Mouse (Mus musculus): Measurements from ENCODE around the gene Gm1113.

Gene Gm1113

DNA sequence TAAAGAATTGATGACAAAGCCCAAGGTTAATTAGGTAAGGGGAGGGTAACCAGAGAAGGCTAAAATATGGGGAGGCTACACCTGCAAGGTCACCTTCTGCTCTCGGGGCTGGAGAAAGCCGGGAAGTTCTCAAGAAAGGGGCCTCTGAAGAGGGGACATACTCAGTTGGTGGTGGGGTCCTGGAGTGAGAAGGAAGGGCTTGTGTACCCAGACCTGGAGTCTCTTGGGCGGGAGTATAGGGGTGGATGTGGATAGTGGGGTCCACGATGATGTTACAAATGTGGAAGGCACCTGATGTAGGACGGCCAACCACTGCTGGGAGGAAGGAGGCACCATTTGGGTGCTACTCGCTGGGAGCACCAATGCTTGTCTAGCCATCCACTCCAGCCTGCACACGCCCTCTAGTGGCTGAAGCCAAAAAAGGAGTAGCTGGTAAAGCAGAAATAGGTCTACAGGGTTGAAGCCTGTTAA lies 5.9 kb upstream of the Gm1113 start:
- peak; percentile 73 for DNase-seq

DNA sequence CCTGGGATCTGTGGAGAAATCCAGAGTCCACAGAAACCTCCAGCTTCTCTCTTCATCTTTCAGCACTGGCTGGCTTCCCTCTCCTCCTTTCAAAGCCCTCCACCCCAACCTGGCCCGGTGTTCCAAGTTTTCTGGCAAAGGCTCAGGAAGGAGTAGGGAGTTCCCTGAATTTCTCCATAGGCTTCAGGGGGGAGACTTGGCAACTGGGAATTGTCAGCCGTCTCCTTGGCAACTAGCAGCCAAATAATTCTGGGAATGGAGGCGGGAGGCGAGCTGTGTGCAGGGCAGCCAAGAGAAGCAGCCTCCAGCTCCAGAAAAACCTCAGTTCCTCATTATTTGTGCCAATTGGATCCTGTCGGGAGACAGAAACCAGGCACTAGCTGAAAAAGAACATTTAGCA lies 5.5 kb upstream of the Gm1113 start:
- DNase-seq, result peak; percentile 35

DNA sequence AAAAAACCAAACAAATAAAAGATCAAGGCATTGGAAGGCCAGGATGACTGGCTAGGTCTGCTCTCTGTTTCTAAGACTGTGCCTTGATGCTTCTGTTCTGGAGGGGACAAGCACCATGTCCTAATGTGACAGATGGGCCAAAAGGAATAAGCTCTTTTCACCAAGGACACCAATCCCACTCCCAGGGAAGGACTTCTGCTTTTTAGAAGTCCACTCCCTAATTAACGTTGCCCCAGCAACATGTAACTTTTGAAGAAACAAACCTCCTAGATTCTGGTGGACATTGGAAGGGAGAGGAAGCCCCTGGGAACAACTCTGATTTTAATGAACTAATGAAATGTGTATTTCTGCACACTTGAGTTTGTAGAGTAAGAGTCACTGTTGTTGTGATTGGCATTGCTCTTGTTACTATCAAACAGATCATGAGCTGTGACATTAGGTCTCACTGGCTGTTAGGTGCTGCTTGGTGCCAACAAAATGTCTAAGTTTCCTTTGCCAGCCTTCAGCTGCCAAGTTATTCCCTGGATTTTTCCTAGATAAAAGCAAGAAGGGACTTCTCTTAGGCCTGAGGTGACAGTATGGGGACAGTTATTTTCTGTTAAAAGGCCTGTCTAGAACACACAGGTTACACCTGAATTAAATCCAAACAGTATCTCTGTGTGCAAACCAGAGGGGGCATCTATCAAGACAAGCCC lies 4.9 kb upstream of the Gm1113 start:
- DNase-seq, result no peak

DNA sequence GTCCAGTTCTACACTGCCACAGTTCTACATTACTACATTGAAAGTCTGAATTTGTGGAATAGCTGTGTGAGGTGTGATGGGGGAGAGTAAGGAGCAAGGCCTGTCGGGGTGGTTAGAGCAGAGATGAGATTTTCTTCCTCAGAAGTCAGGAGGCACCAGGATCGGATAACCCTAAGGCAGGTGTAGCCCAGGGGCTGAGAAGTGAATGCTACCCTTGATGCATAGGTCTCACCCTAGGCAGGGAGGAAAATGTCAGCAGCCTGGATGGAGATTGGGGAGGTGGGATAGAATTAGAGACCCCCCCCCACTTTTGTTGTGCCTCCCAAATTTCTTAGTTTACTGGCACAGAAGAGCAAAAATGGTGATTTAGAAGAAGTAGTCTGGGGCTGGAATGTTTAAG lies 4.2 kb upstream of the Gm1113 start:
- no peak for DNase-seq

DNA sequence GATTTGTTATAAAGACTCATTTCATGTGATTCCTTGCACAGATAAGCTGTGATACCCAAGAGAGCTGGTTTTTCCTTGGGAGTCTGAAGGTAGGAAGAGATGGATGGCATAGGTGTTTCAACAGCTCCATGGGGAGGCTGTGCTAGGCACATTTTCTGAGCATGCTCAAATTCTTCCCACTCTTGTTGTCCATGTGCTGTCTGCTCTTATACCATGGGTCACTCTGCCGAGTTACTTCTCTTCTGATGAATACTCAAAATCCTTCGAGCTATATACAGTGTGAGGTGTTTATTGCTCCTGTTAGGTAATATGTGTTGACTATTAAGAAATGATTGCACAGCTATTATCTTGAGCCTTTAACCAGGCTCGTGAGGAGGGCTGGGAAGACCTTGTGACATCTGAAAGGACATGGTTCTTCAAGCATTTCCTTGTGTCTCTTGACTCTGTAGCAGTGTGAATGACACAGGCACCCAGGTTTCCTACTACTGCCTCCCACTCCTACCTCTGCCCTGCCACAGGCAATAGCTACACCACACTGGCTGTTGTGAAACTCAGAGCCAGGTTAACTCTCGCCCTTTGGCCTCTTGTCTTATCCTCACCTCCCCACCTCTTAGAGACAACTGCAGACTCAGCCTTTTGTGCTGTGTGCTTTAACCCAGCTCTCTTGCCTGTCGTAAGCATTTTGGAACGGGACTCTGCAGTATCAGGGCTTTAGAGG lies 2.7 kb upstream of the Gm1113 start:
- no peak for DNase-seq

DNA sequence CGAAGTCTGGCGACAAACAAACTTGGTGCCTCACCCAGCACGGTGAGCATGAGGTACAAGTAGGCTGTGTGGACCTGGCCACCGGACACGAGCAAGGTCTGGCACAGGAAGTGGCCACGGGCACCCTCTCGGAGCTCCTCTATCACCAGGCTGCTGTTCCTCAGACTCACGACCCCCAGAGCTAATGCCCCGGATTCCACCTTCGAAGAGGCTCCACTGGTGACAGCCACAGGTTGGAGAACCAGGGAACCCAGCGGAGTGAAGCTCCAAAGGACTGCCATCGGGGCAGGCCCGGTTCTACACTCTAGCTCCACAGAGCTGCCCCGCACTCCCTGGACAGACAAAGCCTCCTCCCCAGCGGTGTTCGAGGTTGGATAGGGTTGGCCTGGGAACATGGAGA lies 1.4 kb downstream of the Gm1113 start:
- no peak for DNase-seq

DNA sequence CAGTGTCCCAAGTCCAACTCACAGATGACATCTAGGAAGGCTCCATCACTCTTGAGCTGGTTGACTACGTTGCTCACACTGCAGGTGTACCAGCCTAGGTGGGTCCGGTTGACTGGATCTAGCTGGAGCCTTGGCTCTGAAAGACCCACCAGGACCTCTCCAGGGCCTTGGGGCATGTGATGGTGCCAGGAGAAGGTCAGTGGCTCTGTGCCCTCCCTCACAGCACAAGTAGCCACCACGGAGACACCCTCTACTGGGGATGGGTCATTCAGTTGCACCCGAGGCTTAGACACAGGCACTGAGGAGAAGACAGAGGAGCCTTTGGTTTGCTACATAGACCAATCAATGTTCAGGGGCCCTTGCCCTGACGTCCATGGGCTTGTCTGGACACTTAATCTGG lies 1.9 kb downstream of the Gm1113 start:
- DNase-seq, result no peak

DNA sequence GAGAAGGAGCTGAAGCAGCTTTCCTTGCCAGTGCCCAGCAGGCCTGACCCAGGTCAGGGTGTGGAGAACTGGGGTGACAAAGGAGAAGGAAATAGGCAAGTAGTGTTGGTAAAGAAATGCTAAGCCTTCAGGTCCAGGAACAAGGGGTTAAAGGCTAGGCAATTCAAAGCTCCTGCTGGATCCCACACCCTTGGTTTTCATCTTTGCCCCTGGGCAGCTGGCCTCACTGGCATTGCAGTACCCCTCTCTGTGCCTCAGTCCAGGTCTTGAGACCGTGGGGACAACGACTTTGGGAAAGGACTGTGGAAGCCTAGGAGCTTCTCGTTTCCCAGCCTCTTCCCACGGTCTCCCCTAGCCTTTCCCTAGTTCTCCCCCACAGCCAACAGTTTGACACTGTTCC lies 4.2 kb downstream of the Gm1113 start:
- no peak for DNase-seq

DNA sequence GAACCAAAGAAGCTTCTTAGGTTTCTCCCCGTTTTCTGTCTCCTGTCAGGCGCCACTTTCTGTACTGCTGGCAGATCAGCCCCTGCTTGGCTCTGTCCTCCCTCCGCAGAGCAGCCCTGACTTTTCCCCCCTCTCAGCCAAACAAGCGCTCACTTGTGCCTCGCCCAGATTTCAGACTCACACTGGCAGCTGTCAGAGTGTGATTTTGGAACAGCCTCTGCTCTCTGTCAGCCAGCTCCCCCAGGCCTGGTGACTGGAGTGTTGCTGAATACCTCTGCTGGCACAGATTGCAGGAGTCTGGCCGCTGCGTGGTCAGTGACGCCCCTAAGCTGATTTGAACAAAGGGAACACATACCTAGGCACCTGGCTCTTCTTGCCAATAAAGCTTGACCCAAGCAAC lies 9.8 kb downstream of the Gm1113 start:
- peak; percentile 34 for DNase-seq

DNA sequence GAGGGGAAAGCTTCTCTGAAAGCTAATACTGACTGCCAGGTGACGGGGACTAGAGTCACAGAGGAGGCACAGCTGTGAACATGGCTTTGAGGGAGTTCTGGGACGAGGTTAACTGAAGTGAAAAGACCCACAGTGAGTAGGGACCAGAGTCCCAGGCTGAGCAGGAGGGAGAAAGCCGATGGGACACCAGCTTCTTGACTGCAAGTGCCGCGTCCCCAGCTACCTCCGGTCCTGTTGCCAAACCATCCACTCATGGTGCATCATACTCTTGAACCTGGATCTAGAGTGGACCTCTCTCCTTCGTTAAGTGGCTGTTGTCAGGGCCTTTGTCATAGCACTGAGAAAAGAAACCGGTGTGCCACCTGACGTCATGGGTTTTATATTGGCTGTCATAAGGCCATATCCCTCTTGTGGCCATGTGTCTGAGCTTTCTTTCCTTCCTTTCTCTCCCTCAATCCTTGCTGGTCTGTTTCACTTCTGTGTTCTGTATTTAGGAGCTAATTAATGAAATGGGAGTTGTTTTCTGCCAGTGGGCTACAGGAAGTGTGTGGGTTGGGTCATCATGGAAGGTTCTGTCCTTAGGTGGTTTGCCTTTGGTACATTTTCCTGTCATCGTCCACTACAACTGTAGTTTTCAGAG lies 15.6 kb downstream of the Gm1113 start:
- no peak for DNase-seq

DNA sequence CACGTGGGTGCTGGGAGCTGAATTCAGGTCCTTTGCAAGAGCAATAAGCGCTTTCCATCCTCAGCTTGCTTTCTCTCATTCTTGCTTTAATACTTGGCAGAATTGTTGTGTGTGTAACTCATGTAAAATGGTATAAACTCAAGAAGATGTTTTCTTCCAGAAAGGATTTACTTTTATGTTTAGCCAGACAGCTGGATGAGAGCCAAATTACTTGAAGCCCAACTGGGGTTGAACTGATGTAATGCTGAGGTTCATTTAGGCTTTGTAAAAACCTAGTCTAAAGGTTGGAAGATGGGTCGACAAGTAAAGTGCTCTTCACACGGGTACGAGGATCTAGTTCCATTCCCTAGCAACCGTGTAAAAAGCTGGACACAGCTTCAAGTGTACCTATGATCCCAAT lies 18.1 kb downstream of the Gm1113 start:
- no peak for DNase-seq

DNA sequence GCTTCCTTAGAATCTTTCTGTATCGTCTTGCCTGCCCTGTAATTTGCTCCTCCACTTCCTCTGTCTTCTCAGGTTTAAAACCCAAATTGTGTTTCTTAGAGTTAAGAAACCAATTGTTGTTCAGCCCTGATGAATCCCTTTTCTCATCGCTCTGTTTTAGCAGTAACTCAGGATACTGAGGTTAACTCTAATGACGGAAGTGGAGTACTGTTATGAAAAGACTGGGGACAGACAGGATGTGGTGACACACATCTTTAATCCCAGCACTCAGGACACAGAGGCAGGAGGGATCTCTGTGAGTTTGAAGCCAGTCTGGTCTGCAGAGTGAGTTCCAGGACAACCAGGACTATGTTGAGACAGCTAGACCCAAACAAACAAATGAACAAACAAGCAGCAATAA lies 22.6 kb downstream of the Gm1113 start:
- no peak for DNase-seq

DNA sequence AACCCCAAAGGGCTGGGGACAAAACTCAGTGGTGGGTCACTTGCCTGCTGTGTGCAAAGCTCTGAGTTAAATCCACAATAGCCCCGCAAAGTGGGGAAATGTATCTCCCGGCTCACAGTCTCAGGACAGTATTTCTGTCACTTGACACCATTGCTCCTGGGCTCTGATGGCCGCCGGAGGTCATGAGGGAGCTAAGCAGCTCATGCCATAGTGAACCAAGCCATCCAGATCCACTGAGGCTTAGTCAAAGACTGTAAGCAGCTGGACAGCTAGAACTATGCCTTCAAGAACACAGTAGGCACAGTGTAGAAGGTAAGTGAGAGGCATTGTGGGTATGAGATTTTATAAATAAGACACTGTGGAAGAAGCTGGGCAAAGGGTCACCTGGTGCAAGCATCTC lies 23.1 kb downstream of the Gm1113 start:
- DNase-seq, result no peak

DNA sequence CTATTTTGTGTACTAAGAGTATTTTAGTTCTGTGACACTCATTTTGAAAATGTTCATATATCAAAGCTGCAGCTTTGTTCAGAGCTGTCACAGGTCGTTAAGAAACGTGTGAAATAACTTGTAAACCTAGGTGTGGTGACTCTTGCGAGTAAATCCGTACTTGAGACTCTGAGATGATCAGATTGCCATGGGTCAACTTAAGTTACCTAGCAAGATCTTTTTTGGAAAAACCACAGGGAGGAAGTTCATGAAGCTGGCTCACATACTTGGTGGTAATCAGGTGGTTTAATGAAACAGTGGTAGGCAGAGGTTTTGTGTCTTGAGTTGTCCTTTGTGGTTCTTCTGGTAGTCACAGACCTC lies 24.4 kb downstream of the Gm1113 start:
- no peak for DNase-seq

DNA sequence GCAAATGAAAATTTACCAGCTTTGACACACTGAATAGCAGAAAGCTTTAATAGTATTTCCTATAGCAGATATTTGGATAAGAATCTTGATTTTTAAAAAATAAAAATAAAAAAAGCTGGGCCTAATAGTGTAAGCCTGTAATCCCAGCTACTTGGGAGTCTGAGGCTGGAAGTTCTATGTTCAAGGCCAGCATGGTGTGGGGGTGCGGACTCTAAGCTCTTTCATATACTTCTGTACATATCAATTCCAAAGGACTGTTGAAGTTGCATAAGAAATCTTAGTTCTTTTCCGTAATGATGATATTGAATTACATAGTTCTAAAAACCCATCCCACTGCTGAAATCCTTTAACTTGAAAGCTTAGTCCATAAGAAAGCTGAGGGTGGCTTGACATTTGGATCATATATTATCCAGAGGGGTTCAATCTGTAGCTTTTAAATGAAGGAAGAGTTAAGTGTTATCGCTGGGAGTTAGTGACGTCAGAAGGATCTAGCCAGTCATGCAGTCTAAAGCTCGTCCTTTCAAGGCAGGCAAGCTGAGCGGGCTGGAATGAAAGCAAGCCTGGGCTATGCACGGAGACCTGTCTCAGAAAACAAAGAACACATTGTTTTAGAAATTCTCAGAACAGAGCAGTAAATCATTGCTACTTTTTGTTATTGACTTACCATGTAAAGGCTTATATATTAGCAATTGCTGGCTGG lies 24.9 kb downstream of the Gm1113 start:
- no peak for DNase-seq

DNA sequence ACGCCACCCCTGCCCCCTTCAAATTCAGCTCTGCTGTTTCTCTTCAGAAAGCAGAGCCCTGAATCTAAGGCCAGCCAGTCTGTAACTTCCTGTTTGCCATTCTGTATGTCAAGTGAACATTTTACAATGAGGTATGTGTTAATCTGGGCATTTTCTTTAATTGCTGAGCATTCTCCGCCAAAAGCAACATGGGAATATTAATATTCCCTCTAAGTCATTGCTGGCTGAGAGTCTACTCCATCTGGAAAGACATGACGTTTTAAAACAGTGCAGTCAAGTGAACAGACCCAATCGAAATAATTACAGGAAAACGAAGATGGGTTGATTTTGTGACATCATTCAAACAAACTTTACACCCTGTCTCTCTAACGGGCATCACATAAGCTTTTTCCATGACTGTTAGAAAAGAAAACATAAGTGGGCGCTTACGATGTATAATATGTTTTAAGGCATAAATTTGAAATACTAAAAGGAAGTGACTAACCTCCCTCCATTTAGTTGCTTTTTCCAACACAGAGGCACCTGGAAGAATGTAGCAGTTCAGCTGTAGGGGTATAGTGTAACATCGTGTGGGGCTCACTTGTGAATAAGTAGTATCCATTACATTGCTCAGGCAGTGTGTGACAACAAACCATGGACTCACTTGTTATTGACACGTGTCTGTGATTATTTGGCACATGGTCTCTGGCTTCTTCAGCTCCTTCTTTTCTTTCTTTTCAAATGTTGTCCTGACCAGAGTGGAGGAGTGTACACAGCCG lies 26.8 kb downstream of the Gm1113 start:
- DNase-seq, result no peak

DNA sequence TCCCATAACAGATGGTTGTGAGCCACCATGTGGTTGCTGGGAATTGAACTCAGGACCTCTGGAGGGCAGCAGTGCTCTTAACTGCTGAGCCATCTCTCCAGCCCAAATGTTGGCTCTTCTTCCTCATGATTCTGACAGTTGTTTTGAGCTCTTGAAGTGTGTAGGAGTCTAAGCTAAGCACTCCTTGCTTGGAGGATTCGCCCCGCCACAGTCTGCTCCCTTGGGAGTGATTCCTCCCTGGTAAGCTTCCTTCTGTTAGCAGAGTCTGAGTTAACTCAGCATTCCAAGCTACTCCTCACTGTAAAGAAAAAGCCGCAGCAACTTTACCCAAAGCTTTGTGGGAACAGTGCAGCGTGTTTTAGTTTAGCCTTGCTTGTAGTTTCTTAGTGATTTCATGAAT lies 29.6 kb downstream of the Gm1113 start:
- no peak for DNase-seq

DNA sequence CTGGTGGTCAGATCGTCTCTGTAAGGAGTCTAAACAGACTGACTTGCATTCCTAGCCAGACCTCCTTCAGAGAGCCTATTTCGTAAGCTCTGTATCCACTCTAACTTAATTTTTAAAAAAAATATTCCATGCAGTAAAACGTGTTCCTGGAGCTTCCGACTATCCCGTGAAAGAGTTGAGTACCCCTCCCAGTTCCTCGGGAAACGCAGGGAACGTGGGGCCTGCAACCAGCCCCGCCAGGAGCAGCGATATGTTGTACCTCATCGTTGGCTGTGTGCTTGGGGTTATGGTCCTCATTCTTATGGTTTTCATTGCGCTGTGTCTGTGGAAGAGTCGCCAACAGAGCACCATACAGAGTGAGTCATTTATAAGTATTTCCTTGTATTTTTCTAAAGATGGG lies 31.5 kb downstream of the Gm1113 start:
- DNase-seq, result no peak

DNA sequence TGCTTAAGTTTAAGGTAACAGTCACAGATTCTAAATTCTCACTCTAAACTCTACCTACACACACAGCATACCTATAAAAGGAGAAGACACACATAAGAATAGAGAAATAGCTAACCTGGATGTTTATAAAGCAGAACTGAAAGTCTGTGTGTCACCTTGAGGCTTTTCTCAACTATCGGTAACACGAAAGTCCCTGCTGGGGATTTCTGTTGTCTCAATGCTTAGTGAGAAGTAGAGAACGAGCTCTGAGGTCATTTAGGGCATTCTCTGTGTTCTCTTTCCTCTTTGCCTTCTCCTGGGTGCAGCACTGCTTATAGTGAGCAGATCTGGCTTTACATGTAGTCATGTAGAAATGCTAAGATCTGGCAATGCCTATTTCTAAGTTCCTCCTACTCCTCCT lies 34.1 kb downstream of the Gm1113 start:
- DNase-seq, result no peak

DNA sequence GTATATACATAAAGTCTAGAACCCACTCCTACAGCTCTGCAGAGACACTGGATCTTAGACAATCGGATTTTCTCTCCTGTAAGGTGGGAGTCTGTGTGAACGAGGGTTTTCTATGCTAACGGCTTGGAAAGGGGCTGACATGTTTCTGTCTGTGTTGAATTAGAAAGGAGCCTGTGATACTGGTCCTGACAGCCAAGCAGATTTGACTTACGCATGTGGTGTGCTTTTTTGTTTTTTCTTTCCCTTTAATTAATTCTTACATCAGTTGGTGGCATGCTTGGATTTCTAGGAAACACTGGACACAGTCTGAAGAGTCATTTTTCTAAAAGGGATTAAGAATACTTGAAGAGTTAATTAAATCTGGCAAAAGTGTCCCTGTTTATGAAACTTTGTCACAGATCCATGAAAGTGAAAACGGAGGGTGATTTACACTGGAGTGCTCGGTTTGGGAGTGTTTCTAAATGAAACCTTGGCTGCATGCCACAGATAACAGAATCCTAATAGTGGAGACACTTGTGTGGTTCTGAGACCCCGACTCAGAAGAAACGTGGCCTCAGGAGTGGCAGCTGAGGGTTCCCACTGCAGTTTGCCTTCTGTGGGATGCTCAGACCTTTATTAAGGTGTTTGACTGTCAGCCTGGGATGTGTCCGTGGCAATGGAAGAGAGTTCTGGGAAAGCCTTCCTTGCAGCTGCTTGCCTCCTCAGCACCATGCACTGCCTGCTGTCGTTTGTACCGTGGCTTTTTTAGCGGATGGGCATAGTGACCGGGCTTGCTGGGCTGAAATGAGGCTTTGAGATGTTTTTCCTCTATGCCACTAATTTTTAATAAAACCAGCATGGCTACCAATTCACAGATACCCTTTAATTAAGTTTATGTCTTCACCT lies 35.8 kb downstream of the Gm1113 start:
- DNase-seq, result no peak

DNA sequence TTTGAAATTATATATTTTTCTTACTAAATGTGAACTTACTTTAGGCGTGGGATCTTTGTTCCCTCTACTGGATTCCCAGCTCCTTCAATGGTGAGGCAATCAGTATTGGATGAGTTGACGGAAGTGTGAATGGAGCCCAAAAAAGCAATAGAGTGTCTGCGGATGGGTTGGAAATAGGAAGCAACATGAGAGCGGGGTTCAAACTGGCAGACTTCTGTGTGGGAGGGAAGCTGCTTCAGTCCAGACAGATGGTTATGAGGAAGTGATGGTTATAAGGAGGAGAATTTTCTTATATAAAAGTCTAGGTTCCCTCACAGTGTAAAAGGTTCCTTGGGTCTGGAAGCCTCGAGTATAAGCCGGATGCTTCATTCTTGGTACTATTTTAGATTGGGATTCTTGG lies 38.6 kb downstream of the Gm1113 start:
- DNase-seq, result no peak

DNA sequence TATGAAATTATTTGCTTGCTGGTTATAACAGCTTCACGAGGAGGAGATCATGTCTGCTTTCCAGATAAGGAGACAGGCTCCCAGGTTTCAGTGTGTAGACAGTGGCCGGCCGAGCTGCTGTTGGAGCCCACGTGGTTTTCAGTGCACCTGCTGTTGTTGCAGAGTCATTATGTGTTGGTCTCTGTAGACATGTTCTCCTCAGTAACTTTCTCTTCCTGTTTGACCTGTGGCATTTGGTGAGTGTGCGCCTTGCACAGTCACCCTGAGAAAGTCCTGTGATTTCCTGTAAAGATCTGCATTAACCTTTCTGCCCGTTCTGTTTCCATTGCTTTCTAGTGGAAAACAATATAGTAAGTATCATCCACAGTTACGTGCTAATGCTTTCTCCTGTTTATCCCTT lies 42.7 kb downstream of the Gm1113 start:
- no peak for DNase-seq
